Mouse (Mus musculus) forebrain, embryonic 12.5 days (tissue): ENCODE measurements around the gene Wfdc15a. TPM values are rescaled to one million over a fixed set of nuclear protein-coding genes. Genes with fewer than 3 reads are reported as not detected.

ENCODE experiments used
- ATAC-seq: fragments of 200-750 bp; cut with Nextera tagmentation; 2 replicates; pipeline ENCODE4 v1.8.0; 2017; ENCODE audit warnings: moderate TSS enrichment; ENCODE audit not compliant: low FRiP score
- H3K27ac ChIP-seq: fragments of 300-500 bp; sonication (generic); 2 replicates; pipeline ENCODE4 v1.5.1; 2016; ENCODE audit warnings: mild to moderate bottlenecking
- H3K27me3 ChIP-seq: fragments of 300-500 bp; sonication (generic); 2 replicates; pipeline ENCODE4 v1.6.1; 2016; ENCODE audit warnings: mild to moderate bottlenecking
- H3K36me3 ChIP-seq: fragments of 300-500 bp; sonication (generic); replicated peaks from 2 replicates; pipeline ENCODE4 v1.6.1; 2016; ENCODE audit warnings: mild to moderate bottlenecking
- H3K4me1 ChIP-seq: fragments of 300-500 bp; sonication (generic); 2 replicates; pipeline ENCODE4 v1.6.1; 2016
- H3K4me2 ChIP-seq: fragments of 300-500 bp; sonication (generic); 2 replicates; pipeline ENCODE4 v1.6.1; 2016; ENCODE audit warnings: mild to moderate bottlenecking, moderate library complexity
- H3K4me3 ChIP-seq: fragments of 300-500 bp; sonication (generic); replicated peaks from 2 replicates; pipeline ENCODE4 v1.5.1; 2016; ENCODE audit warnings: mild to moderate bottlenecking
- H3K9ac ChIP-seq: fragments of 300-500 bp; sonication (generic); 2 replicates; pipeline ENCODE4 v1.6.1; 2016; ENCODE audit warnings: mild to moderate bottlenecking
- H3K9me3 ChIP-seq: fragments of 300-500 bp; sonication (generic); 2 replicates; pipeline ENCODE4 v1.6.1; 2016
- WGBS: fragments of 180-500 bp; shearing (Covaris S2); methylation state at CpG from one replicate; pipeline ENCODE4 v1.1.7; 2016; 5-methylcytosine and 5-hydroxymethylcytosine counted together
- polyA plus RNA-seq: library from polyadenylated mRNA; unstranded; fragments of >200 nt; fragmentation: Nextera tagmentation; extraction: Ambion mirVana; gene quantifications from 2 replicates; pipeline ENCODE4 v1.2.1, GENCODE M21; 2016

Wfdc15a gene
- polyA plus RNA-seq, 1 experiment from 2014 or later: not detected

GRCm38 (mm10) chr2:164173394-164173793 is 26.5 kb downstream of the Wfdc15a start:
- Histone ChIP-seq H3K9me3 (0 out of 2 replicates have a peak, but pooled peaks cover 2% of the 10 kb centered on the region), H3K4me3 (no peak overlapping the region), H3K9ac (no peak overlapping the region), H3K4me2 (no peak overlapping the region), H3K27me3 (peaks cover 65% of the 10 kb centered on the region), H3K27ac (no peak overlapping the region), H3K36me3 (no peaks in the 10 kb centered on the region), H3K4me1 (peaks cover 24% of the 10 kb centered on the region)
- WGBS: 74% methylated on average over 3 of the region's 3 CpGs
- no peak for ATAC-seq

DNA sequence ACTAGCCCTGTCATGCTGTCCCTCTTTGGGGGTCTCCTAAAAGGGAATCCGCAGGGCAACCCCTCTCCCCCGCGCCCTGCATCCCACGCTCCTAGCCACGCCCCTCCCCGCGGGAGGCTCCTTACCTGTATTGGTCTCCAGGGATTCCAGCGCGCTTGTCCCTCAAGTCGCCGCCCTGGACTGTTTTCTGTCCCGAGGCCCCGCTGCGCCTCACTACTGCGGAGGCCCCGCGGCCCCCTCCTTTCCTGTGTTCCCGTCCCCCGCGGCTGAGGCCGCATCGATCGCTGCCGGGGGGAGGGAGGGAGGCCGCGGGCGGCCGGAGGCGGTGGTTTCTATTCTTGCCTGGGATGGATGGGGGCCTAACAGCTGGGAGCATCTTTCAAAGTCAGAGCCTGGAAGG is 29.0 kb downstream of the Wfdc15a start, which contains the start of gene Kcns1:
Kcns1 (minus strand) TSS at position 212 of the 400 bp plus-strand sequence.
- peak within 1 kb of the TSS; percentile 34; the same call in 1 of the 2 replicates for H3K9ac ChIP-seq
- ATAC-seq: no peak
- H3K4me2 ChIP-seq: peak within 1 kb of the TSS; percentile 59
- WGBS: 2% methylated on average over 23 of the region's 29 CpGs
- H3K4me1 ChIP-seq: peaks cover 29% of the 10 kb centered on the region
- H3K27me3 ChIP-seq: peaks cover 84% of the 10 kb centered on the region
- H3K27ac ChIP-seq: no peak within 1 kb of the TSS
- H3K9me3 ChIP-seq: 0 out of 2 replicates have a peak, but pooled peaks cover 2% of the 10 kb centered on the region
- H3K4me3 ChIP-seq: peak within 1 kb of the TSS; percentile 35
- no peaks in the 10 kb centered on the region for H3K36me3 ChIP-seq

DNA sequence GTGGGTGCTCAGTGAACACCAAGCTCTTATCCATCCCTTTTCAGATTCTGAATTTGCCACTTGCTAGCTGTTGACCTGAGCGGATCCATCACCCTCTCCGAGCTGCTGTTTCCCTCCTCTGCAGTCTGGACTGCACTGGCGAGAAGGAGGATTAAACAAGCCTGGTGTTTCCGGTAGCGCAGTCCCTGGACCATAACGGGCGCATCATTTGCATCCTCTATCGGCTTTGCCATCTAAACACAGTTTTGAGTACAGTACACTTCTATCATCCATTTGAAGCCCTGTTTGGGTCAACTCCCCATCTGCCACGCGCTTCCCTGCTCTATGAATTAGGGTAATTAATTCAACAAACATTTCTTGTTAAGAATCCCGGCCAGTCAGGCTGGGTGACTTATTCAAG is 29.6 kb downstream of the Wfdc15a start:
- Histone ChIP-seq H3K4me2 (peak overlapping the region; percentile 59), H3K36me3 (no peaks in the 10 kb centered on the region), H3K27ac (no peak overlapping the region), H3K27me3 (peaks cover 86% of the 10 kb centered on the region), H3K9ac (no peak overlapping the region), H3K4me1 (peaks cover 29% of the 10 kb centered on the region), H3K9me3 (0 out of 2 replicates have a peak, but pooled peaks cover 2% of the 10 kb centered on the region), H3K4me3 (no peak overlapping the region; the same call in 1 of the 2 replicates)
- WGBS: 3% methylated on average over 11 of the region's 11 CpGs
- ATAC-seq: no peak

- Histone ChIP-seq H3K9me3 (0 out of 2 replicates have a peak, but pooled peaks cover 2% of the 10 kb centered on the region), H3K36me3 (no peaks in the 10 kb centered on the region), H3K4me1 (peaks cover 29% of the 10 kb centered on the region), H3K9ac (no peak overlapping the region), H3K4me3 (peak overlapping the region; percentile 37), H3K27me3 (peaks cover 84% of the 10 kb centered on the region), H3K4me2 (peak overlapping the region; percentile 52), H3K27ac (no peak overlapping the region)
- ATAC-seq: peak; percentile 64; the same call in 1 of the 2 replicates
- 10% methylated on average over 42 of the region's 42 CpGs for WGBS
These were observed 31.4 kb downstream of the Wfdc15a start for GRCm38 (mm10) chr2:164168571-164168946.

- 0 out of 2 replicates have a peak, but pooled peaks cover 2% of the 10 kb centered on the region for H3K9me3 ChIP-seq
- 0 out of 2 replicates have a peak, but pooled peaks have one; percentile 39 for ATAC-seq
- H3K27me3 ChIP-seq: peaks cover 78% of the 10 kb centered on the region
- 12% methylated on average over 90 of the region's 90 CpGs for WGBS
- H3K4me1 ChIP-seq: peaks cover 29% of the 10 kb centered on the region
- no peaks in the 10 kb centered on the region for H3K36me3 ChIP-seq
- no peak overlapping the region for H3K9ac ChIP-seq
- H3K4me3 ChIP-seq: peak overlapping the region; percentile 37
- peak overlapping the region; percentile 52 for H3K4me2 ChIP-seq
- H3K27ac ChIP-seq: no peak overlapping the region
These were observed 32.0 kb downstream of the Wfdc15a start for GRCm38 (mm10) chr2:164167752-164168570.

DNA sequence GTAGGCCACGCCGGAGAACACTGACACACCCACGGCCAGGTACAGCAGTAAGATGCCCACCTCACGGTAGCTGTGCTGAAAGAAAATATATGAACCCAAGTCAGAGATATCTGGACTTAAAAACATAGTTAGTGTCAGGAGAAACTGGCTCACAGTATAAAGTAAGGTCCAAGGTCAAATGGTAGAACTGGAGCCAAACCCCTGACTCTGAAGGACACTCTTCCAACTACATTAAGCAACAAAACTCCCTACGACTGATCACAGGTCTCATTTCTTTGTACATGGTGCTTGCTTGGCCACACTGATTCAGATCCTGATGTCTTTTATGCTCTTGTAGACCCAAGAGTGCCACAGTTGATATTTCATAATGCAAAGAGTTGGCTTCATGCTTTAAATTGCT is 35.0 kb downstream of the Wfdc15a start:
- WGBS: 94% methylated on average over 5 of the region's 5 CpGs
- Histone ChIP-seq H3K27me3 (peaks cover 51% of the 10 kb centered on the region), H3K4me2 (no peak overlapping the region)

DNA sequence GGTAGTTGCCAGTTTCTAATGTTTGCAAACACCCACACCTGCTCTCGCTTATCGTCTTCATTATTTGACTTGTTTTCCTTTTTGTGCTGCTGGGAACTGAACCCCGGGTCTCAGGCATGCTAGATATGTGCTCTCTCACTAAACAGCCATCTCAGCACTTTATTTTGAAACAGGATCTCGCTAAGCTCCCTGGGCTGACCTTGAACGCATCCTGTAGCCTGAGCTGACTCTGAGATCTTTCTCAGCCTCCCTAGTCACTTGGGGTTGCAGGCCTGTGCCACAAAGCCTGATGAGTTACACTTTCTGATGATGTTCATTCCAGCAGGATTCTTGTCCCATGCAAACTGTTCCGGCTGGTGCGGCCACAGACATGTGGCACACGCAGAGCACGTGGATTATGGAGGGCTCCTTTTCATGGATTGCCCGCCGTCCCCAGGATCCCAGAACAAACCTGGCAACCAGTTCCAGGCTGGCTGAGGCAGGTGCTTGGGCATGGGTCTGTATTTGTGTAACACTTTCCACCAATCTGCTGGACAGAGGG is 38.3 kb downstream of the Wfdc15a start:
- 0 out of 2 replicates have a peak, but pooled peaks cover 7% of the 10 kb centered on the region for H3K36me3 ChIP-seq
- peaks cover 17% of the 10 kb centered on the region for H3K27me3 ChIP-seq
- no peaks in the 10 kb centered on the region for H3K9me3 ChIP-seq
- H3K27ac ChIP-seq: no peak overlapping the region
- H3K4me1 ChIP-seq: no peaks in the 10 kb centered on the region
- no peak overlapping the region for H3K4me2 ChIP-seq
- no peak overlapping the region for H3K4me3 ChIP-seq
- H3K9ac ChIP-seq: no peak overlapping the region
- WGBS: 85% methylated on average over 11 of the region's 11 CpGs
- ATAC-seq: no peak

More for the DNA sequence above, 35.0 kb downstream of the Wfdc15a start:
- no peak overlapping the region for H3K27ac ChIP-seq
- no peak overlapping the region for H3K9ac ChIP-seq
- H3K9me3 ChIP-seq: 0 out of 2 replicates have a peak, but pooled peaks cover 2% of the 10 kb centered on the region
- ATAC-seq: no peak
- H3K36me3 ChIP-seq: no peaks in the 10 kb centered on the region
- peaks cover 13% of the 10 kb centered on the region for H3K4me1 ChIP-seq
- no peak overlapping the region for H3K4me3 ChIP-seq

GRCm38 (mm10) chr2:164158838-164159237 is 41.1 kb downstream of the Wfdc15a start:
- Histone ChIP-seq H3K9ac (no peak overlapping the region), H3K27ac (no peak overlapping the region), H3K4me2 (no peak overlapping the region), H3K4me1 (no peaks in the 10 kb centered on the region), H3K36me3 (peaks cover 22% of the 10 kb centered on the region), H3K9me3 (no peaks in the 10 kb centered on the region), H3K27me3 (no peaks in the 10 kb centered on the region), H3K4me3 (no peak overlapping the region)
- WGBS: 85% methylated on average over 2 of the region's 2 CpGs
- ATAC-seq: no peak

GRCm38 (mm10) chr2:164156158-164156557 is 43.8 kb downstream of the Wfdc15a start:
- Histone ChIP-seq H3K4me1 (no peaks in the 10 kb centered on the region), H3K27ac (no peak overlapping the region), H3K36me3 (peaks cover 47% of the 10 kb centered on the region), H3K4me3 (no peak overlapping the region), H3K4me2 (no peak overlapping the region), H3K27me3 (no peaks in the 10 kb centered on the region), H3K9me3 (no peaks in the 10 kb centered on the region), H3K9ac (no peak overlapping the region)
- ATAC-seq: no peak
- 85% methylated on average over 7 of the region's 7 CpGs for WGBS

GRCm38 (mm10) chr2:164154007-164154406 is 45.9 kb downstream of the Wfdc15a start:
- H3K4me2 ChIP-seq: no peak overlapping the region
- H3K9ac ChIP-seq: no peak overlapping the region
- H3K27ac ChIP-seq: no peak overlapping the region
- WGBS: 95% methylated on average over 10 of the region's 10 CpGs
- H3K4me3 ChIP-seq: no peak overlapping the region
- no peaks in the 10 kb centered on the region for H3K9me3 ChIP-seq
- H3K36me3 ChIP-seq: peaks cover 47% of the 10 kb centered on the region
- ATAC-seq: no peak
- no peaks in the 10 kb centered on the region for H3K27me3 ChIP-seq
- H3K4me1 ChIP-seq: no peaks in the 10 kb centered on the region

DNA sequence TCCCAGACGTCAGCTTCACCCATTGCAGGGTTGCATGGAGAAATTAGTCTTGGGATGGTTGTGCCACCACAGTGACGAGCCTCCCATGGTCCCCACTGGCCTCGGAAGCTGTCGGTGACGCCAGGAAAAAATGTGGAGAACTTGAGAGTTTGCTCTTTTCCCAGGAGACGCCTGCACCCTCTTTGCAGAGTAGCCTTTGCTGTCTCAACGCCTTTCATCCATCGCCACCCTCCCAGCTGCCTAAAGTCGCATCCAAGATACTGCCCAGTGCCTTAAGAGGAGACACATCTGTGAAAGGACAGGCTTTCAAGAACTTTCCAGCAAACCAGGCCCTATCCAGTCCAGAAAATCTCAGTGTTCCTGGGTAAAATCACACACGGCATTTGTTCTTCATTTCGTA is 47.6 kb downstream of the Wfdc15a start:
- no peaks in the 10 kb centered on the region for H3K4me1 ChIP-seq
- no peak overlapping the region for H3K4me3 ChIP-seq
- no peak overlapping the region for H3K27ac ChIP-seq
- ATAC-seq: no peak
- peaks cover 46% of the 10 kb centered on the region for H3K36me3 ChIP-seq
- WGBS: 92% methylated on average over 11 of the region's 11 CpGs
- no peak overlapping the region for H3K4me2 ChIP-seq
- H3K27me3 ChIP-seq: no peaks in the 10 kb centered on the region
- H3K9ac ChIP-seq: no peak overlapping the region
- H3K9me3 ChIP-seq: no peaks in the 10 kb centered on the region

DNA sequence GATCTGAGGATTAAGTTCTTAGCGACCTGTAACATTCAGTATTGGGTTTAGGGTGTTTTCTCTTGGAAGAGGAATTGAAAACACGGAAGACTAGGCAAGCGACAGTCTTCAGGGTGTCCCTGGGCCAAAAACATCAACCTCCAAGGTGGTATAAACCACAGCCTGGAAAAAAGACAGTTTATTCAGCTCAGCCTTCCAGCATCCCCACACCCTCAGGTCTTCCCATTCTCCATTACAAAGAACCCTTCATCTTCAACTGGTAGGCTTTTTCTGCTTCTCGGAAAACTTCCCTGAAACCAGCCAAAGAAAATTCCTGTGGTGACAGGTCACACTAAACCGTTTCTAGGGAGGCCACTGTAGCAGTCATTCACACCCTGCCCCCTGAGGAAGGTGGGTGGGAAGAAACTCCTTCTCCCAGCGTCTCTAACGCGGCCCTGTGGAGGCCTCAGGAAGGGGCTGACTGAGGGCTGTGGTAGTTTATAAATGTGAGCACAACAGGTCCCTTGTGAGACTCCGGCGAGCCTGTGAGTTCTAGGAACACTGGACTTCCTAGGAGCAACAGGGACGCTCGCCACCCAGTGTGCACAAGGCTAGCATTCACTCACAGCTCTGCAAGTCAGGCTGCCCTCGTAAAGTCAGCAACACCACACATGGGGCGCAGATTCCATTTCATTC is 49.7 kb downstream of the Wfdc15a start:
- H3K4me2 ChIP-seq: no peak overlapping the region
- H3K36me3 ChIP-seq: peaks cover 35% of the 10 kb centered on the region
- H3K4me1 ChIP-seq: no peaks in the 10 kb centered on the region
- no peaks in the 10 kb centered on the region for H3K9me3 ChIP-seq
- no peaks in the 10 kb centered on the region for H3K27me3 ChIP-seq
- no peak overlapping the region for H3K27ac ChIP-seq
- ATAC-seq: no peak
- H3K9ac ChIP-seq: no peak overlapping the region
- H3K4me3 ChIP-seq: no peak overlapping the region
- WGBS: 59% methylated on average over 14 of the region's 14 CpGs
